Mouse (Mus musculus) heart, embryonic 13.5 days (tissue): ENCODE data around the gene Cuedc2. TPM values are rescaled to one million over a fixed set of nuclear protein-coding genes. Genes with fewer than 3 reads are reported as not detected.

Experiments used
- ATAC-seq: fragments of 200-750 bp; cut with Nextera tagmentation; 2 replicates; pipeline ENCODE4 v1.8.0; 2017; ENCODE audit warnings: moderate TSS enrichment; ENCODE audit not compliant: insufficient number of reproducible peaks, low FRiP score, low TSS enrichment; ENCODE audit errors: extremely low read depth
- H3K27ac ChIP-seq: fragments of 300-500 bp; sonication (generic); replicated peaks from 2 replicates; pipeline ENCODE4 v1.5.1; 2015; ENCODE audit warnings: moderate library complexity, mild to moderate bottlenecking, inconsistent platforms
- H3K27me3 ChIP-seq: fragments of 300-500 bp; sonication (generic); replicated peaks from 2 replicates; pipeline ENCODE4 v1.6.1; 2015; ENCODE audit warnings: mild to moderate bottlenecking, inconsistent platforms
- H3K36me3 ChIP-seq: fragments of 300-500 bp; sonication (generic); 2 replicates; pipeline ENCODE4 v1.6.1; 2015; ENCODE audit warnings: mild to moderate bottlenecking, inconsistent platforms
- H3K4me1 ChIP-seq: fragments of 300-500 bp; sonication (generic); 2 replicates; pipeline ENCODE4 v1.6.1; 2015; ENCODE audit warnings: inconsistent platforms
- H3K4me2 ChIP-seq: fragments of 300-500 bp; sonication (generic); 2 replicates; pipeline ENCODE4 v1.6.1; 2015; ENCODE audit warnings: inconsistent platforms, mild to moderate bottlenecking, moderate library complexity
- H3K4me3 ChIP-seq: fragments of 300-500 bp; sonication (generic); 2 replicates; pipeline ENCODE4 v1.5.1; 2015; ENCODE audit warnings: moderate library complexity, mild to moderate bottlenecking, inconsistent platforms
- H3K9ac ChIP-seq: fragments of 300-500 bp; sonication (generic); 2 replicates; pipeline ENCODE4 v1.6.1; 2015; ENCODE audit warnings: inconsistent platforms, mild to moderate bottlenecking, moderate library complexity
- H3K9me3 ChIP-seq: fragments of 300-500 bp; sonication (generic); 2 replicates; pipeline ENCODE4 v1.6.1; 2016; ENCODE audit warnings: inconsistent platforms
- WGBS: fragments of 180-500 bp; shearing (Covaris S2); methylation state at CpG from one replicate; pipeline ENCODE4 v1.1.7; 2015; ENCODE audit warnings: mixed read lengths; 5-methylcytosine and 5-hydroxymethylcytosine counted together
- polyA plus RNA-seq: library from polyadenylated mRNA; unstranded; fragments of >200 nt; fragmentation: Nextera tagmentation; extraction: Ambion mirVana; gene quantifications from 2 replicates; pipeline ENCODE4 v1.2.1, GENCODE M21; 2015

Cuedc2 gene
- polyA plus RNA-seq, 1 experiment from 2014 or later: 114 TPM

DNA sequence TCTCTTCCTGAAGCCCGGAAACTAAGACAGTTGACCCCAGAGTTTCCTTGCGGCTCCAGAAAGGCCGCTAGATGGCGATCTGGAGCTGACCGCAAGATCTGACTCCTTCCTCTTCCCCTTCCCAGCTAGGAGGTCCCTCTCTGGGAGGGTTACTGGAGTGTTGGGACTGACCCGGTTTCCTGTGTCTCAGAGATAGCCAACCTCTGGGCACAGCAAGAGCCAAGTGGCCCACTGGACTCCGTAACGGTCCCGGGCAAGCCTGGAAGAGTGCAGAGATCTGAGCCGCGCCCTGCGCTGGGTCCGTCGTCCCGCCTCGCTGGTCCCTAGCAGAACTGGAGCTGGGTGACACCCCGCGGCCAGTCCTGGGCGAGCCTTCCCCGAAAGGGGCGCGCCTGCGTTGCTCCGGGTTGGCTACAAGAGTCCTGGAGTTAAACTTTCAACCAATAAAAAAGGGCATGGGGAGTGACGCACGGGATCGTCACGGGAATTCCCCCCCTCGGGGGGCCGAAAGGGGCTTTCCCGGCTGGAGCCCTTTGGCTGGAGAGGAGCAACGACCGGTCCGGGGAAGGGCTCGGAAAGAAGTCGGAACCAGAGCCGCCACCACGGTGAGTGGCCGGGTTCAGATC is 34.2 kb downstream of the Cuedc2 start, which contains the start of gene Nfkb2:
Gene Nfkb2 (plus strand): TSS at position 105 of the 626 bp plus-strand sequence.
- H3K4me2 ChIP-seq: peak within 1 kb of the TSS; percentile 100
- ATAC-seq: peak; percentile 81
- no peaks in the 10 kb centered on the region for H3K9me3 ChIP-seq
- H3K36me3 ChIP-seq: peaks cover 12% of the 10 kb centered on the region
- H3K4me3 ChIP-seq: peak within 1 kb of the TSS; percentile 81
- peaks cover 22% of the 10 kb centered on the region for H3K27me3 ChIP-seq
- under 1% methylated on average over 39 of the region's 39 CpGs for WGBS
- peaks cover 31% of the 10 kb centered on the region for H3K4me1 ChIP-seq
- H3K27ac ChIP-seq: peak within 1 kb of the TSS; percentile 81
- H3K9ac ChIP-seq: peak within 1 kb of the TSS; percentile 87

DNA sequence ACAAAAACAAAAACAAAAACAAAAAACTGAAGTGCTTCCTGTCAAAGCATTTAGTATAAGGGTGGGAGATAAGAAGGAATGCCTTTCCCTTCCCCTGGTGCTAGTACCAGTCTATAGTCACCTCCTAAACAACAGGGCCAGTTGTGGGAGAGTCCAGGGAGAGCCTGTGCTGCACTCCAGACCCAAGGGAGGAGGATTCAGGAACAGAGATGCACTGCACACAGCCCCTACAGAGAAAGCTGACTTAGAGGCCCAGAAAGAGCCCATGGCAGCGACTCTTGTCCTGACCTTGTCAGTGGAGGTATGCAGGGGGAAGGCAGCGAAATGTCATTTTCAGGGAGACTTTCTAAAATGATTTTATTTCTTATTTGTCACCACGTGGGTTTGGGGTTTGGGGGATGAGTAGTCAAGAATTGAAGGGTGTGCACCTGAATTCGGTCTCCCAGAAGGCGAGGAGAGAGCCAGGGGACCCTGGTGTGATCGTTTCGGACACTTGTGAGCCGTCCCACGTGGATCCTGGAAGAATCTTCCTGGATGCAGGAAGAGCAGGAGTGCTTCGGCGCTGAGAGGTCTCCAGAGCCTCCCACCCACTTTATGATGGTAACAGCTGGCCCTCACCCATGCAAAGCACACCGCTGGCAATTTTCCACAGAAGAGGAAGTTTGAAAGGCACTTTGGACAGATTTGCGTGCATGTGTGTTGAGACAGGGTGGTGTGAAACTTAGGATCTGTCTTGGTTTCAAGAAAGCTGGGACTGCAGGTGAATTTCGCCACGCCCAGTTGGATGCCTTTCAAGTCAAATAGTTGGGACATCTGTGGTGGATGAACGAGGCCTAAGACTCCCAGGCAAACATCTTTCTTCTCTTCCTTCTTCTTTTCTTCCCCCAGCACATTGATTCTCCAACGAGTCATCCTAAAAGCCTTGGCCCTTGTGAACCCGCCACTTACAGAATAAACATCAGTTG is 35.0 kb downstream of the Cuedc2 start:
- no peak for ATAC-seq
- H3K4me3 ChIP-seq: peak overlapping the region; percentile 81
- H3K4me2 ChIP-seq: peak overlapping the region; percentile 100
- H3K9ac ChIP-seq: peak overlapping the region; percentile 87; the same call in 1 of the 2 replicates
- peaks cover 12% of the 10 kb centered on the region for H3K36me3 ChIP-seq
- H3K4me1 ChIP-seq: peaks cover 27% of the 10 kb centered on the region
- H3K9me3 ChIP-seq: no peaks in the 10 kb centered on the region
- H3K27ac ChIP-seq: peak overlapping the region; percentile 81; the same call in 1 of the 2 replicates
- 50% methylated on average over 18 of the region's 18 CpGs for WGBS
- H3K27me3 ChIP-seq: peaks cover 19% of the 10 kb centered on the region

DNA sequence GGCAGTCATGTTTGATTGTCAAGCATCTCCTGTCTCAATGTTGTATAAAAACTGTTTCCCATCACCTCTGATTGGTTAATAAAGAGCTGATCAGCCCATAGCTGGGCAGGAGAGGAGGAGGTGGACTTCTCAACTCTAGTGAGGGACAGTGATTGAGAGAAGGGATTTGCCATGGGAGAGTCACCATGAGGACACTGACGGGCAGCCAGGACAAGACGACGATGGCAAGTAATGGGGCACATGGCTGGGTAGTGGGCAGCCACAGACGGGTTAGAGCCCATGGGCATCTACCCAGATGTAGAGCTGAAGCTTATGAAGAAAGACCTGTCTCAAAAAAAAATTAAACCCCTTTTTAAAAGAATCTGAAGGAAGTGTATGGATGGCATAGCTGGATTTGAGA is 36.0 kb downstream of the Cuedc2 start:
- Histone ChIP-seq H3K27me3 (peaks cover 15% of the 10 kb centered on the region), H3K36me3 (peaks cover 3% of the 10 kb centered on the region; the same call in 1 of the 2 replicates), H3K9me3 (no peaks in the 10 kb centered on the region), H3K4me2 (no peak overlapping the region), H3K4me3 (no peak overlapping the region), H3K27ac (no peak overlapping the region), H3K4me1 (peaks cover 24% of the 10 kb centered on the region), H3K9ac (no peak overlapping the region)
- whole genome bisulfite sequencing: 88% methylated on average over 4 of the region's 4 CpGs
- no peak for ATAC-seq

DNA sequence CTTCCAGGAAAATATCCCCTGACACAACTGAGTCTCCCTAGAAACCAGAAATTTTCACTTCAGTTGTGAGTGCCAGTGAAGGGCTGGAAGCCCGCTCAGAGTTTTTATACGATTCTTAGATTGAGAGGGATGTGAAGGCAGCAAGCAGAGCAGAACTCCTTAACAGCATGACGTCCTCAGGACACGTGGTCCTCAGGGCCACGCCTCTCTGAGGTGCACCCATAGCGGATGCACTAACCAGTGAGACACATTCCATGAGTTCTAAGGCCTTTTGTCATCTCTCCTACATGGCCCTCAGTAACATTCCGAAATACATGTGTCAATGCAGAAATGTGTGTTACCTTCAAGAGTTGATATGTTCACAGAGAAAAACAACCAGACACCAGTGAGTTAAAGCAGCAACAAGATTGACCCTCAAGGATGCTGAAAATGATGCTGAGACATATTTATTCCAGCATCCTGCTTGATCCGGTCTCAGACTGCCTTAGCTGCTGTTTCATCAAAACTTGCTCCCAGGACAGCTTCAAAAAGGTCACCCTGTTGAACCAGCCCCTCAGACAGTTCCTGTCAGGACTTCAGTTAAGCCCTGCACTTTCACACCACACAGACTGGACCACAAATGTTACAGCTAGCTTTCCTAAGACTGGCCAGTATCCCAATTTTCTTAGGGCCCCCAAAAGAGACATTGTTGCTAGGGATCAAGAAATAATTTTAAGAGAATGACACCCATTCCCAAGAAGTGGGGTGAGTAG is 38.0 kb downstream of the Cuedc2 start:
- 36% methylated on average over 8 of the region's 8 CpGs for WGBS
- Histone ChIP-seq H3K4me1 (peaks cover 15% of the 10 kb centered on the region), H3K4me2 (no peak overlapping the region), H3K36me3 (no peaks in the 10 kb centered on the region), H3K9ac (no peak overlapping the region), H3K27me3 (peaks cover 11% of the 10 kb centered on the region), H3K4me3 (no peak overlapping the region), H3K9me3 (no peaks in the 10 kb centered on the region), H3K27ac (no peak overlapping the region)
- no peak for ATAC-seq

DNA sequence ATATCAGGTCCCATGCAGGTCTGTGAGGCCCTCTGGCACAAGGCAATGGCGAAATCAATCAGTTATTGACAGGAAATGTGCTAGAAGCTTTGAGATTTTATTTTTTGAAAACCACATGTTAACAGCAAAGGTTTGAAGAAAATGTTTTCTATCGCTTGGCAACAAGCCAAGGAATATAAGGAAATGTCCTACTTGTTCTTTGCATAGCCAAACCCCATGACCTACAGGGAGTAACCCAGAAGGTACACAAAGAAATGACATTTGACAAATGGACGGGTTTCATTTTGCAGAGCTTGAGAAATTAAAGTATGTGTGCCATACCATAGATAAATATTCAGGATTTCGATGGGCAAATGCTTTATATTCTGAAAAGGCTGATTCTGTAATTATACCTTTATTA is 41.6 kb downstream of the Cuedc2 start:
- Histone ChIP-seq H3K36me3 (no peaks in the 10 kb centered on the region), H3K4me1 (peaks cover 2% of the 10 kb centered on the region; the same call in 1 of the 2 replicates), H3K9ac (no peak overlapping the region), H3K4me3 (no peak overlapping the region), H3K4me2 (no peak overlapping the region), H3K27me3 (peaks cover 29% of the 10 kb centered on the region), H3K27ac (no peak overlapping the region), H3K9me3 (no peaks in the 10 kb centered on the region)
- WGBS: 51% methylated on average over 4 of the region's 4 CpGs
- no peak for ATAC-seq

DNA sequence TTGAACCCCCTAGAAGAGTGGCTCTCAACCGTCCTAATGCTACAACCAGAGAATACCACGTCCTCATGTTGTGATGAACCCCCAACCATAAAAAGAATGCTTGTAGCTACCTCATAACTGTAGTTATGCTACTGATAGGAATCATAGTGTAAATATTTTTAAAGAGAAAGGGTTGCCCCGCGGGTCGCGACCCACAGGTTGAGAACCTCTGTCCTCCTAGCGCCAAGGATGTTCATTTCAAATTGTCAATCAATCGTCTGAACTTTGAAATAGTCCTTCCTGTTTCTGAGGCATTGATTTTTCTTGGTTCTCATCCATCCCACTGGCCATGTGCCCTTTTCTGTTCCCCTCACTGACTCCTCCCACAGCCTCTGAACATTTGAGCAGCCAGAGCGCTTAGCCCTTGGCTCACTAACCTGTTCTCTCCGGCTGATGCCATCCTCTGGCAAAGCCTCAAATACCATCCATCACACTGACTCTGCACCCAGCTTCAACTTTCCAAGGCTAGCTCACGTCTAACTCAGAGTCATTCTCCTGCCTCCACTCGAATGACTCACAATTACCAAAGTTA is 47.9 kb downstream of the Cuedc2 start:
- Histone ChIP-seq H3K9me3 (no peaks in the 10 kb centered on the region), H3K27me3 (peaks cover 32% of the 10 kb centered on the region), H3K36me3 (peaks cover 20% of the 10 kb centered on the region), H3K4me1 (no peaks in the 10 kb centered on the region), H3K4me3 (no peak overlapping the region), H3K9ac (no peak overlapping the region), H3K4me2 (no peak overlapping the region), H3K27ac (no peak overlapping the region)
- 56% methylated on average over 12 of the region's 12 CpGs for WGBS
- no peak for ATAC-seq

DNA sequence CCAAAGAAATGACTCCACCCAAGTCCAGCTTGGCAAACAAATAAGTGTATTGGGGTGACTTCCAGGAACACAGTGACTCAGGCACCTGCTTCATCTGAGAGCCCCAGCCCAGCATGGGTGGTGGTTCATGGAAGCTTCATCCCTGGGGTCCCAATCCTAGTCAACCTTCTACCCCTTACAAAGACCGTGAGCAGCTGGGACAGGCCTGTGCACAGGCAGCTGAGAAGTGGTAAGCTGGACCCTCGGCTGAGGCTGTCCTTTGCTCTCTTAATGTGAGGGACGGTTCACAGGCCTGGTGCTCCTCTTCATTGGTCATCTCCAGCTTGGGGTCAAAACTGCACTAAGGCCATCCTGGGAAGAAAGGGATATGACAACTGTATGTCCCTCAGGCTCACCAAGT is 50.9 kb downstream of the Cuedc2 start:
- peaks cover 20% of the 10 kb centered on the region for H3K27me3 ChIP-seq
- H3K27ac ChIP-seq: no peak overlapping the region
- 77% methylated on average over 3 of the region's 3 CpGs for WGBS
- H3K4me2 ChIP-seq: no peak overlapping the region
- no peaks in the 10 kb centered on the region for H3K9me3 ChIP-seq
- H3K9ac ChIP-seq: no peak overlapping the region
- no peaks in the 10 kb centered on the region for H3K4me1 ChIP-seq
- H3K4me3 ChIP-seq: no peak overlapping the region
- no peak for ATAC-seq
- H3K36me3 ChIP-seq: peaks cover 51% of the 10 kb centered on the region

DNA sequence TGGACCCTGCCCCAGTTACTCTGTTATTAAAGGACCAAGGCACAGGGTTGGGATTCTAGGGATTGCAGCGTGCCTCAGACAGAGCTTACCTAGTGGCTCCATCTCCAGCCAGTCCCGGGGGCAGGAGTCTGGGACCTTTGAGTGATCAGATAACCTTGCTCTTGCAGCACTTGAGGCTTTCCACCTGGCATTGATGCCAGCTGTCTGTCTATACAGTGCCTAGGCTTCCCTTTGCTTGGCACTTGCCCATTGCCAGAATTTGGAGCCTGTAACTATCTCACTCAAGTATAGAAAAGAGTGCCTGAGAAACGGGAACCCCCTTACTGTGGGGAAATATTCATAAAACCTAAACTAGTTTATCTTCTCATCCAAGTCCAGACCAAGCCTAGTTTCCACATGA is 51.6 kb downstream of the Cuedc2 start:
- Histone ChIP-seq H3K27me3 (peaks cover 13% of the 10 kb centered on the region), H3K4me3 (no peak overlapping the region), H3K36me3 (peaks cover 57% of the 10 kb centered on the region), H3K9ac (no peak overlapping the region), H3K27ac (no peak overlapping the region), H3K4me2 (no peak overlapping the region), H3K4me1 (no peaks in the 10 kb centered on the region), H3K9me3 (no peaks in the 10 kb centered on the region)
- ATAC-seq: no peak
- 82% methylated on average over 3 of the region's 3 CpGs for WGBS

DNA sequence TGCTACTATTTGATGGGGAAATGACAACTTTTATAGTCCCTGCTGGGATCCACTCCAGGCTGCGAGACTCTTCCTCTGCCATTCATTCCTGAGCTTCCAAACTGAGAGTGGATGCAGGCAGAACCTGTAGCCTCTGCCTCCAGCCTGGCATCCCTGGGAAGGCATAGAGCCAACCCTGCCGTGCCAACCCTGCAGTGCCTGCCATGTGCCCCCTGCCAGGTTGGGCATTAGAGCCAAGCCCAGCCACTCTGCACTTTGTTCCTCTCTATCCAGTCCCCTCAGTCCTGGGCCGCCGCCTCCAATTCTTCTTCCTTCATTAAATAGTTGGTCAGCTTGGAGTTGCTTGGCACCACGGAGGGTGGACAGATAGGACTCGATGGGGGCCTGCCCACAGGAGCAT is 52.5 kb downstream of the Cuedc2 start:
- Histone ChIP-seq H3K27ac (no peak overlapping the region), H3K9ac (no peak overlapping the region), H3K4me2 (no peak overlapping the region), H3K4me1 (no peaks in the 10 kb centered on the region), H3K9me3 (no peaks in the 10 kb centered on the region), H3K4me3 (no peak overlapping the region), H3K27me3 (peaks cover 7% of the 10 kb centered on the region; the same call in 1 of the 2 replicates), H3K36me3 (peaks cover 66% of the 10 kb centered on the region)
- WGBS: 91% methylated on average over 6 of the region's 6 CpGs
- no peak for ATAC-seq

DNA sequence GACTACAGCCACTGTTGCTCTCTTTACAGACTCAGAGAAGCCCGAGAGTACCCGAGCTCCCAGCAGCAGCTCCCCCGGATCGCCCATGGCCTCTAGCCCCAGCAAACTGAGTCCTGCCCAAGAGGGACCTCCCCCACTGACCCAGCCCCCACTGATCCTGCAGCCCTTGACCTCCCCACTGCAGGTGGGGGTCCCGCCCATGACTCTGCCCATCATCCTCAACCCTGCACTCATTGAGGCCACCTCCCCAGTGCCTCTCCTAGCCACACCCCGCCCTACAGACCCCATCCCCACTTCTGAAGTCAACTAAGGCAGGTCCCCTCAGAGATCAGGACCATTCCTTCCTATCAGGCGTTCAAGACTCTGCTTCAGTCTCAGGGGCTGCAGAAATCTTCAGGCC is 52.9 kb downstream of the Cuedc2 start:
- WGBS: 85% methylated on average over 7 of the region's 7 CpGs
- Histone ChIP-seq H3K4me1 (no peaks in the 10 kb centered on the region), H3K4me2 (no peak overlapping the region), H3K9me3 (no peaks in the 10 kb centered on the region), H3K36me3 (peaks cover 70% of the 10 kb centered on the region), H3K4me3 (no peak overlapping the region), H3K9ac (no peak overlapping the region), H3K27me3 (0 out of 2 replicates have a peak, but pooled peaks cover 4% of the 10 kb centered on the region), H3K27ac (no peak overlapping the region)
- ATAC-seq: no peak

DNA sequence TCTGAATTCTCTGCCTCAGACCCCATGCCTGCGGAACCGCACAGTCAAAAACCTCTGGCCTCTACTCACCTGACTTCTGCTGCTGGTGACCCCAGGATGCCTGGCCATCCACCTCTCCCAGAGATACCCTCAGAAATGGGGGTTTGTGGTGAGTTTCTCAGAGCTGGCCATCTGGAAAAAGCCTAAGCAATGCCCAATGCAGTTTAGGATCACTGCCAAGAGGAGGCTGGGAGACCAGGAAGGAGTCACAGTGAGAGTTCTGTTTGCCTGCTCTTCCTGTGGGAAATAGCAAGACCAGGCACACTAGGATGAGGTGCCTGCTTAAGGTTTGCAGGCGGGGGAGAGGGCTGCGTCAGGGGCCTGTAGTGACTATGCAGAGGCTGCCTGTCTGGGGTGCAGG is 53.8 kb downstream of the Cuedc2 start:
- H3K36me3 ChIP-seq: peaks cover 80% of the 10 kb centered on the region
- H3K27ac ChIP-seq: no peak overlapping the region
- H3K4me2 ChIP-seq: no peak overlapping the region
- ATAC-seq: no peak
- no peaks in the 10 kb centered on the region for H3K4me1 ChIP-seq
- no peak overlapping the region for H3K4me3 ChIP-seq
- no peaks in the 10 kb centered on the region for H3K27me3 ChIP-seq
- H3K9ac ChIP-seq: no peak overlapping the region
- WGBS: 91% methylated on average over 4 of the region's 4 CpGs
- no peaks in the 10 kb centered on the region for H3K9me3 ChIP-seq
